Mouse (Mus musculus) bone marrow, adult 2 months (tissue): ENCODE results near the gene Vps13d. TPM values are rescaled to one million over a fixed set of nuclear protein-coding genes. Genes with fewer than 3 reads are reported as not detected.

Experiments
- H3K27ac ChIP-seq: fragments of 200-500 bp; 2 replicates; pipeline ENCODE4 v1.5.1; 2012; ENCODE audit warnings: low read depth, mild to moderate bottlenecking, control low read depth, inconsistent platforms, low read length; ENCODE audit not compliant: control insufficient read depth, poor library complexity, insufficient read depth
- H3K4me1 ChIP-seq: fragments of 200-500 bp; 2 replicates; pipeline ENCODE4 v1.6.1; 2011; ENCODE audit warnings: low read length; ENCODE audit not compliant: control insufficient read depth, insufficient read depth
- H3K4me3 ChIP-seq: fragments of 200-500 bp; replicated peaks from 2 replicates; pipeline ENCODE3; 2011; ENCODE audit warnings: mild to moderate bottlenecking, low read depth, low read length, control low read depth; ENCODE audit not compliant: control insufficient read depth
- CTCF ChIP-seq: fragments of 200-500 bp; IDR thresholded peaks from 2 replicates; pipeline ENCODE4 v1.5.1; 2011; ENCODE audit warnings: low read length, control low read depth; ENCODE audit not compliant: control insufficient read depth, insufficient read depth
- POLR2A ChIP-seq: fragments of 200-500 bp; IDR thresholded peaks from 2 replicates; pipeline ENCODE4 v1.6.1; 2011; ENCODE audit warnings: low read depth, mild to moderate bottlenecking, control low read depth, low read length, borderline replicate concordance; ENCODE audit not compliant: control insufficient read depth
- WGBS: fragments of 180-500 bp; shearing (Covaris S2); methylation state at CpG from one replicate; pipeline ENCODE4 v1.1.7; 2018; 5-methylcytosine and 5-hydroxymethylcytosine counted together
- polyA plus RNA-seq: library from polyadenylated mRNA; stranded (reverse); fragments of >200 nt; gene quantifications from 2 replicates; pipeline ENCODE4 v1.2.4, GENCODE M21; 2011; ENCODE audit warnings: low replicate concordance; ENCODE audit not compliant: missing spikeins, insufficient read depth, insufficient read length

Gene Vps13d
- polyA plus RNA-seq, 1 experiment = 35.3 TPM

DNA sequence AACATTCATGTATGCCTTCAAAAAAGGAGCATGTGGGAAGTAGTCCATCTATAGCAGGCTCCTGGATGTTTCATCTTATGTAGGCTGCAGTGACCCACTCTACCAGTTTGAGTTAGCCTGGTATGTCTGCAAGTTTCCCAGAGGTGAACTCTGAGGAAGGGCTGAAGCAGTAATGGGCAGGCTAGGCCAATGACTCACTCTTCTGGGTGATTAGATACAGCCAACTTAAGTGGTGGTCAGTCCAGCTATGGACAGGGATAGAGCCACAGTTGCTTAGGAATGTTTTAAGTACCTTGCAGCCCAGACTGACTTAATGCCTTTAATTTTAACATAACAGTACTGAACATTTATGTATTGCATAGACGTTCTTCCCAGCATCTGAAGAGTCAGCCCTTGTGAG is 192.1 kb downstream of the Vps13d start:
- 95% methylated on average over 1 of the region's 1 CpGs for WGBS
- H3K4me1 ChIP-seq = peaks cover 13% of the 10 kb centered on the region; the same call in 1 of the 2 replicates
- H3K4me3 ChIP-seq = no peak overlapping the region
- H3K27ac ChIP-seq = no peak overlapping the region
- TF ChIP-seq POLR2A (no peak), CTCF (no peak)

DNA sequence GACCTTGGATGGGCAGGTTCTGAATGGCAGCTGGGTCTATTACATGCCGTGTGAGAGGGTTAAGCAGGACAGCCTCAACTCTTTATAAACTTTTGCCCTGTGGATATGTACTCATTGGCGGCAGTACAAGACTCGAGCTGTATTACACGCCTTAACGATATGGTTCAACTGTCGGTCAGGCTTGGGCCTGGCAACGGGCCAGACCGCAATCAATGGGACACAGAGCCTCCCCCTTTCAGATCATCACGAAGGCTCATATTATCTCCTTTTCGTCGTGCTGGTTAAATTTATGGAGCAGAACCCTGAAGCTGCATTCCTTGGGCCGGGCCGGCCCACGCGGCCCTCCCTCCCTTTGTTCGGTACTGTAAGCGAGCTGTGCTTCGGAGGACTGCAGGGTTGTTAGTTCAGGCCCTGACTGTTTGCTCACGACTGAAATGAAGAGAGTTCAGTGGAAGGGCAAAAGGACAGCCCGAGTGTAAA is 194.9 kb downstream of the Vps13d start:
- H3K4me3 ChIP-seq = no peak overlapping the region
- peaks cover 16% of the 10 kb centered on the region; the same call in 1 of the 2 replicates for H3K4me1 ChIP-seq
- TF ChIP-seq CTCF (no peak), POLR2A (no peak)
- peak overlapping the region; percentile 79 for H3K27ac ChIP-seq
- WGBS = 32% methylated on average over 20 of the region's 20 CpGs

DNA sequence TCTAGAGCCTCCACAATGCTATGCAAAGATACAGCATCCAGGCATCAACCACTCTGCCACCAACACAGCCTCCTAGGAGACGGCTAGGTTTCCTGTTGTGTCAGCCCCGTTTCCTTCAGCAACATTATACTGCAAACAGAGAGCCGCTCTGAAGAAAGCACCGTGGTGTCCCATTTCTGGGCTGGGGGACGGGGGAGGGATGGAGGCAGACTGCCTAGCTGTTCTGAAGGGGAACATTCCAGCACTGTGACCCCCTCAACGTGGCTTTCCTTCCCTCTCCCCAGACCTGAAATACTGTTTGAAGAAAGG is 195.3 kb downstream of the Vps13d start:
- TF ChIP-seq POLR2A (no peak), CTCF (no peak)
- Histone ChIP-seq H3K4me1 (peaks cover 16% of the 10 kb centered on the region; the same call in 1 of the 2 replicates), H3K4me3 (no peak overlapping the region), H3K27ac (peak overlapping the region; percentile 79)
- WGBS = 3% methylated on average over 6 of the region's 6 CpGs

DNA sequence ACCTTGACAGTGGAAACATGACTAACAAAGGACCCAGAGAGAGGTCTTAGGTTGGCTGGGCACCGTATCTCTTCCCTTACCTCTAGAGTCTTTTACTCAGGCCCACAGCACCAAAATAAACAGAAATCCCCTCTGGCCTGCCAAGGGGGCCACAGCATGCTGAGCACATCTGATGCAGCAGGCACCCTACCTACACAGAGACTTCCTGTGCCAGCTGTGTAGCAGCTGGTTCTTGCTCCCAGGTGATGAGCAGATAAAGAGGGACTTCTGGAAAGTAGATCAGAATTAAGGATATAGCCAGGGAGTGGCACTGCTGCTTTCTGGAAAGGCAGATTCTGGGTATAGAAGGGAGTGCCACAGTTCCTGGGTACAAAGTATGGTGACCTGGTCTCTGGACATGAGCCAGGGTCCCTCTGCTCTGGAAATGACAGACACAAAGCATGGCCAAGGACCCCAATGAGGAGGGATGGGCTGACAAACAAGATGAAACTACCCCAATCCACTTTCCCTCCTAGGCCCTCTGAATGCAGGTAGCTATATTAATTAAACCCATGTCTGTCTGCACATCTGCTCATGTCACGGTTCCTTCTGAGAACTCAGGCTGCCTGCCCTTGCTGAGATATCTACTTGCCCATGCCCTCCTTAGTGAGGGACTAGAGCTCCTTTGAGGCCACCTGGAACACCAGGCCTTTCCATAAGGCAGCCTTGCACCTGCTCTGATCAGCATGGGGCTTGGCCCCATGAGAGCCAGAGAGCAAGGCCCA is 195.8 kb downstream of the Vps13d start:
- TF ChIP-seq POLR2A = no peak
- no peak for TF ChIP-seq CTCF
- Histone ChIP-seq H3K4me1 (peaks cover 16% of the 10 kb centered on the region; the same call in 1 of the 2 replicates), H3K4me3 (no peak overlapping the region), H3K27ac (peak overlapping the region; percentile 79)
- 47% methylated on average over 2 of the region's 2 CpGs for WGBS

DNA sequence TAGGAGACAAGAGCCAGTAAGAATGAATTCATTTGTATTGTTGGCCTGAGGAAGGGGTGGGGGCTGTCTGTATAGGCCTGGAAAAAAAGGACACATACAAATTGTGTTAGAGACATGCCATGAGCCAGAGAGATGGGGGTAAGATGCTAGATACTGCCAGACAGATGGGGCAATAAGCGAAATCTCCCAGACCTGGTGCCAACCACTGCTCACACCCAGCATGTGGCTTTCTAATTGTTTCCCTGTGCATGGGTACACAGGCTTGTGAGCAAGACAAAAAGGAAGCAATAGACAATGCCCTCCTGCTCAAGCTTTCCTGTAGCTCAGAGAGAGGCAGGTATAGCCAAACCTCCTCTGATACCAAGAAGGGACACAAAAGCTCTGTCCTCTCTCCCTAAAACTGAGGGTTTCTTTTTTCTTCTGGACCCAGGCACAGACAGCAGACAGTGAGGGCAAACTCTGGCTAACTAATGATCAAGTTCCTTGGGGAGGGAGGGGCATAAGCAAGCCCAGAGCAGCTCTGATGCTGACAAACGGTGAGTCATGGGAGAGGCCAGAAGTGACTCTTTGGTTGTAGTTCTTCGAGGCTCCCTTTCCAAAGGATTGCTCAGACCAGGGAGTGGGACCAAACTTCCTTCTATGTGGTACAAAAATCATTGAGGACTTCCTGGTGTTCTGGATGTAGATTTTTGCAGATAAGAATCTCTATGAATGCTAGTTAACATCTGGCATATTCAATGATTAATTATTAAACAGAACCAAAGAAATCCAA is 196.7 kb downstream of the Vps13d start:
- H3K27ac ChIP-seq = no peak overlapping the region
- peaks cover 16% of the 10 kb centered on the region; the same call in 1 of the 2 replicates for H3K4me1 ChIP-seq
- no peak overlapping the region for H3K4me3 ChIP-seq
- WGBS = 16% methylated on average over 3 of the region's 3 CpGs
- TF ChIP-seq CTCF (no peak), POLR2A (no peak)

DNA sequence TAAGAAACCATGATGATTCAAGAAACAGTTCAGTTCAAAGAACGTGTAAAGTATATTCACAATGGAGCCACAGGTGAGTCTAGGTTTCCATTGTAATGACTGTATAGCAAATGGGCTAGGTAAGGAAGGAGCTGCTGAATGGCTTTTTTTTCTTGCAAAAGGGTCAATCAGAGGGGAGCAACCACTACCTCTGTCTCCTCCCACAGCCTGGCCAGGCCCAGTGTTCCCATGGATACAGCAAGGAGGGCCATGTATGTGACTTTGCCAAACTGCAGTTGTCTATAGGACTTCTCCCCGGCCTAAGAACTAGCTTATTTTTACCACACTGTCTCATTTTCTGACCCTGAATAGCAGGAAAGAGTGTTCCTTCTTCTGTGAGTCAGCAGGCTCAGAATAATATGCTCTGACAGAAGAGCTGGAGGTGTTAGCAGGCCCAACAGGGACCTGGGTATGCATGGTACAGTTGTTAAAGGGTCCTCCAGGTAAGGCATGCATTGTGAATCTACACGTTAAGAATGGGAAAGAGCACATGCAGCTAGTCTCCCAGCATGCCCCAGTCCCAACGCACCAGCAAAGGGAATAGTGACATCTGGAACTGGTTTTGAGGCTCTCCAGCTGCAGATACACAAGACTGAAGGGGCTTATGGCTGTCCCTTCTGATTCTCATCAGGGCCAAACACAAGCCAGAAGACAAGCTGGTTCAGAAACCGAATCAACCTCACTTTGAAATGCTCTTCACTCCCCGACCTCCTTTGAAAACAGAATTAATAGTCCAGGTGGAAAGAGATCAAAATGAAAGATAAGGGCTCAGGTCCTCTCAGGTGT is 197.6 kb downstream of the Vps13d start:
- H3K4me3 ChIP-seq = no peak overlapping the region
- H3K27ac ChIP-seq = no peak overlapping the region
- 65% methylated on average over 6 of the region's 6 CpGs for WGBS
- H3K4me1 ChIP-seq = peaks cover 16% of the 10 kb centered on the region; the same call in 1 of the 2 replicates
- no peak for TF ChIP-seq POLR2A
- TF ChIP-seq CTCF = no peak

DNA sequence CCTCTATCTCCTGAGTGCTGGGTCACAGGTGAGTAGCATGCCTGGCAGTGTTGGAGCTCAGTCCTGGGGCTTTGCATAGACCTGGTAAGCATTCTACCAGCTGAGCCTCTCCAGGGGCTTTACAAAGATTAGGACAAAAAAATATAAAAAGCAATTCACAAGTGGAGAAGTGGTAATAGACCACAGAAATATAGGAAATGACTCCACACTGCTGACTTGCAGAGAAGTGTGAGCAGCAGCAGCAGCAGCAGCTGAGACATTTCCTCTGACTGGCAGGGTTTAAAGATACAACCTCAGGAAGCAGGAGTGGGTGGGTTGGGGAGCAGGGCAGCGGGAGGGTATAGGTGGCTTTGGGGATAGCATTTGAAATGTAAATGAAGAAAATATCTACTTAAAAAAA is 199.0 kb downstream of the Vps13d start:
- H3K4me3 ChIP-seq = no peak overlapping the region
- H3K4me1 ChIP-seq = peaks cover 15% of the 10 kb centered on the region; the same call in 1 of the 2 replicates
- 6% methylated on average over 1 of the region's 1 CpGs for WGBS
- TF ChIP-seq CTCF (no peak), POLR2A (no peak)
- peak overlapping the region; percentile 69; the same call in 1 of the 2 replicates for H3K27ac ChIP-seq
